Mouse (Mus musculus): ENCODE results near the gene Cdk14.

- no peak for TF ChIP-seq CHD2 (IDR thresholded peaks at IDR 0.05; ENCODE audit: low read depth, low read length)
- TF ChIP-seq ZNF384 (IDR thresholded peaks at IDR 0.05; ENCODE audit: low read depth, low read length): no peak
- TF ChIP-seq HCFC1 (IDR thresholded peaks at IDR 0.05; ENCODE audit: borderline replicate concordance, insufficient read depth, low read length): no peak
- no peak for TF ChIP-seq ZC3H11A (IDR thresholded peaks at IDR 0.05; ENCODE audit: borderline replicate concordance, low read depth, low read length)
Measured at GRCm38 (mm10) chr5:4935131-4935530, 485.0 kb downstream of the Cdk14 start.

Measured in ES-E14 (cell line).